26 mouse cellular contexts compared by ENCODE assay signal in genomic region chr11:55019711-55020110, GRCm38 (mm10). TPM values are rescaled to one million over a fixed set of nuclear protein-coding genes. Genes with fewer than 3 reads are reported as not detected.
A peak's percentile ranks its signal among the peaks of the same experiment; 100 is the strongest.
DNase-seq lines count a peak whose midpoint lies in the region; ATAC-seq and TF ChIP-seq lines count a peak whose summit lies in the region.
"Had no signal": no experiment of that assay in that cellular context is flagged by ENCODE, and none has a peak within 500 bp of the region (broad histone marks: within the 10 kb centered on the region; RNA-seq: fewer than 3 reads in every experiment).

No protein-coding gene starts in this region.

- no peak overlapping the region for H3K4me3 ChIP-seq in forebrain, embryonic 10.5 days
- H3K4me3 ChIP-seq in forebrain, embryonic 13.5 days, result no peak overlapping the region
- no peak overlapping the region for H3K4me3 ChIP-seq in heart, embryonic 13.5 days
- H3K4me3 ChIP-seq in layer of hippocampus, adult 2 months, result no peak overlapping the region
- H3K4me3 ChIP-seq in brown adipose tissue, adult 24 weeks (ENCODE audit: insufficient read depth, low read depth, low read length), result no peak overlapping the region
- H3K4me3 ChIP-seq: lung, embryonic 15.5 days; megakaryocyte, embryonic 14.5 days; midbrain, embryonic 12.5 days; neural tube, embryonic 13.5 days had no signal

- ATAC-seq in forebrain, embryonic 13.5 days, result no peak
- no peak for ATAC-seq in heart, embryonic 13.5 days (ENCODE audit: extremely low read depth, insufficient number of reproducible peaks, low FRiP score, low TSS enrichment)
- no peak for ATAC-seq in granulocyte monocyte progenitor cell, adult 5-6 weeks (replicated peaks; ENCODE audit: poor library complexity, severe bottlenecking)
- ATAC-seq: forebrain, embryonic 14.5 days; intestine, postnatal 0 days had no signal

- H3K27me3 ChIP-seq in forebrain, embryonic 10.5 days (ENCODE audit: poor library complexity, severe bottlenecking), result no peaks in the 10 kb centered on the region
- no peaks in the 10 kb centered on the region for H3K27me3 ChIP-seq in forebrain, embryonic 13.5 days
- H3K27me3 ChIP-seq in heart, embryonic 13.5 days (replicated peaks), result no peaks in the 10 kb centered on the region
- H3K27me3 ChIP-seq: lung, embryonic 15.5 days; midbrain, embryonic 12.5 days; neural tube, embryonic 13.5 days had no signal

- WGBS in forebrain, embryonic 10.5 days, result 85% methylated on average over 2 of the region's 2 CpGs
- WGBS in forebrain, embryonic 13.5 days, result 91% methylated on average over 2 of the region's 2 CpGs
- WGBS in heart, embryonic 13.5 days, result 70% methylated on average over 2 of the region's 2 CpGs

- H3K36me3 ChIP-seq in forebrain, embryonic 10.5 days (replicated peaks), result 0 out of 2 replicates have a peak, but pooled peaks cover 2% of the 10 kb centered on the region
- H3K36me3 ChIP-seq in forebrain, embryonic 13.5 days (ENCODE audit: poor library complexity, severe bottlenecking), result no peaks in the 10 kb centered on the region
- peaks cover 62% of the 10 kb centered on the region for H3K36me3 ChIP-seq in heart, embryonic 13.5 days
- H3K36me3 ChIP-seq: G1E; midbrain, embryonic 12.5 days had no signal

- no peak overlapping the region for H3K9ac ChIP-seq in forebrain, embryonic 13.5 days
- H3K9ac ChIP-seq in heart, embryonic 13.5 days, result peak overlapping the region; percentile 60
- H3K9ac ChIP-seq: hindbrain, embryonic 14.5 days; liver, embryonic 14.5 days; lung, embryonic 15.5 days; midbrain, embryonic 12.5 days; neural tube, embryonic 13.5 days had no signal

- DNase-seq in forebrain, embryonic 10.5 days (ENCODE audit: extremely low spot score, low spot score), result no peak
- DNase-seq in heart, postnatal 10 days, result no peak
- DNase-seq in layer of hippocampus, adult 2 months (ENCODE audit: low spot score in 2 of 2), result no peak
- DNase-seq in layer of hippocampus, adult 8-10 months (ENCODE audit: low spot score in 2 of 2), result no peak
- DNase-seq: adrenal gland, postnatal 25 days; cerebellum, adult 18-20 months; cerebellum, postnatal 10 days; gastrocnemius, postnatal 25 days; kidney, adult 9 months; kidney, postnatal 10 days; lung, postnatal 4 days; thymus, adult 2 months; thymus, postnatal 36 days had no signal

- no peak overlapping the region for H3K4me2 ChIP-seq in forebrain, embryonic 13.5 days
- H3K4me2 ChIP-seq in heart, embryonic 13.5 days, result no peak overlapping the region
- H3K4me2 ChIP-seq: hindbrain, embryonic 14.5 days; lung, embryonic 15.5 days; midbrain, embryonic 12.5 days; neural tube, embryonic 13.5 days had no signal

- no peaks in the 10 kb centered on the region for H3K9me3 ChIP-seq in forebrain, embryonic 10.5 days
- no peaks in the 10 kb centered on the region for H3K9me3 ChIP-seq in forebrain, embryonic 13.5 days (replicated peaks)
- no peaks in the 10 kb centered on the region for H3K9me3 ChIP-seq in heart, embryonic 13.5 days
- H3K9me3 ChIP-seq: G1E; lung, embryonic 15.5 days; megakaryocyte, embryonic 14.5 days; midbrain, embryonic 12.5 days; neural tube, embryonic 13.5 days had no signal

- no peak for TF ChIP-seq CTCF in layer of hippocampus, adult 2 months (conservative IDR thresholded peaks at IDR 0.05)

- H3K4me1 ChIP-seq in forebrain, embryonic 10.5 days, result peaks cover 47% of the 10 kb centered on the region
- H3K4me1 ChIP-seq in forebrain, embryonic 13.5 days, result peaks cover 48% of the 10 kb centered on the region
- H3K4me1 ChIP-seq in heart, embryonic 13.5 days, result peaks cover 98% of the 10 kb centered on the region
- peaks cover 58% of the 10 kb centered on the region for H3K4me1 ChIP-seq in brown adipose tissue, adult 24 weeks (ENCODE audit: control insufficient read depth, insufficient read depth, insufficient read length, low read length)

- H3K27ac ChIP-seq in forebrain, embryonic 10.5 days, result 0 out of 2 replicates have a peak overlapping the region, but pooled peaks have one; percentile 12
- no peak overlapping the region for H3K27ac ChIP-seq in forebrain, embryonic 13.5 days
- H3K27ac ChIP-seq in heart, embryonic 13.5 days (replicated peaks), result peak overlapping the region; percentile 87
- peak overlapping the region; percentile 47 for H3K27ac ChIP-seq in layer of hippocampus, adult 2 months
- H3K27ac ChIP-seq in brown adipose tissue, adult 24 weeks (replicated peaks; ENCODE audit: low read depth, low read length), result peak overlapping the region; percentile 94
- H3K27ac ChIP-seq: hindbrain, embryonic 14.5 days; liver, embryonic 14.5 days; lung, embryonic 15.5 days; midbrain, embryonic 12.5 days; neural tube, embryonic 13.5 days had no signal

- intact Hi-C loops in heart, postnatal 10 days (cut with DNase I), result no loop called here

RNA-seq across cellular contexts. Expression of gene Anxa6, which starts 13.5 kb away (rescaled TPM):
- polyA plus RNA-seq in forebrain, embryonic 10.5 days (2016; fragmentation: Nextera tagmentation; extraction: Ambion mirVana), result 35.4 and 38.9 TPM in 2 replicates
- 28.2 and 29.6 TPM in 2 replicates for polyA plus RNA-seq in forebrain, embryonic 13.5 days (2015; fragmentation: Nextera tagmentation; extraction: Ambion mirVana)
- polyA plus RNA-seq in heart, embryonic 13.5 days (2015; fragmentation: Nextera tagmentation; extraction: Ambion mirVana), result 315 and 354 TPM in 2 replicates
- 100 to 1,000 TPM; 319 to 333 TPM for total RNA-seq in heart, postnatal 10 days (2021)
- 100 to 1,000 TPM; 100 to 103 TPM for total RNA-seq in layer of hippocampus, adult 2 months (2021)
- total RNA-seq in layer of hippocampus, adult 8-10 months (2022), result 10 to 100 TPM; 85.6 to 95.3 (median 89.4) TPM
- 212 and 213 TPM in 2 replicates for polyA plus RNA-seq in brown adipose tissue, adult 24 weeks (2012; ENCODE audit: insufficient read depth, insufficient read length, missing spikeins)
- 61.0 and 65.6 TPM in 2 replicates for total RNA-seq in granulocyte monocyte progenitor cell, adult 5-6 weeks (2014; fragmentation: Nextera tagmentation)
- total RNA-seq in granulocyte monocyte progenitor cell, adult 5-6 weeks (2017), result 70.8 and 77.7 TPM in 2 replicates

RNA-seq across cellular contexts. Expression of gene Tnip1, which starts 57.0 kb away (rescaled TPM):
- polyA plus RNA-seq in forebrain, embryonic 10.5 days (2016; fragmentation: Nextera tagmentation; extraction: Ambion mirVana), result 8.8 and 10.0 TPM in 2 replicates
- 10.4 and 10.8 TPM in 2 replicates for polyA plus RNA-seq in forebrain, embryonic 13.5 days (2015; fragmentation: Nextera tagmentation; extraction: Ambion mirVana)
- 18.6 and 21.2 TPM in 2 replicates for polyA plus RNA-seq in heart, embryonic 13.5 days (2015; fragmentation: Nextera tagmentation; extraction: Ambion mirVana)
- 10 to 100 TPM; 33.4 to 37.1 TPM for total RNA-seq in heart, postnatal 10 days (2021)
- 10 to 100 TPM; 33.0 to 33.1 TPM for total RNA-seq in layer of hippocampus, adult 2 months (2021)
- total RNA-seq in layer of hippocampus, adult 8-10 months (2022), result 10 to 100 TPM; 31.4 to 34.3 (median 33.9) TPM
- polyA plus RNA-seq in brown adipose tissue, adult 24 weeks (2012; ENCODE audit: insufficient read depth, insufficient read length, missing spikeins), result 16.0 and 16.9 TPM in 2 replicates
- total RNA-seq in granulocyte monocyte progenitor cell, adult 5-6 weeks (2014; fragmentation: Nextera tagmentation), result 27.7 and 48.9 TPM in 2 replicates
- 25.3 and 28.0 TPM in 2 replicates for total RNA-seq in granulocyte monocyte progenitor cell, adult 5-6 weeks (2017)

RNA-seq across cellular contexts. Expression of gene Ccdc69, which starts 58.2 kb away (rescaled TPM):
- polyA plus RNA-seq in forebrain, embryonic 10.5 days (2016; fragmentation: Nextera tagmentation; extraction: Ambion mirVana), result 0.25 and 0.73 TPM in 2 replicates
- polyA plus RNA-seq in forebrain, embryonic 13.5 days (2015; fragmentation: Nextera tagmentation; extraction: Ambion mirVana), result 0.23 and 0.43 TPM in 2 replicates
- polyA plus RNA-seq in heart, embryonic 13.5 days (2015; fragmentation: Nextera tagmentation; extraction: Ambion mirVana), result 18.8 and 20.8 TPM in 2 replicates
- 10 to 100 TPM in 1 of 2 experiments, 1 to 10 TPM in 1; 9.2 to 11.5 TPM for total RNA-seq in heart, postnatal 10 days (2021)
- under 1 TPM in 1 of 2 experiments, not detected in 1; 0.42 TPM for total RNA-seq in layer of hippocampus, adult 2 months (2021)
- 1 to 10 TPM in 1 of 4 experiments, under 1 TPM in 3; 0.32 to 1.1 (median 0.75) TPM for total RNA-seq in layer of hippocampus, adult 8-10 months (2022)
- 42.5 and 46.3 TPM in 2 replicates for polyA plus RNA-seq in brown adipose tissue, adult 24 weeks (2012; ENCODE audit: insufficient read depth, insufficient read length, missing spikeins)
- 16.8 and 18.9 TPM in 2 replicates for total RNA-seq in granulocyte monocyte progenitor cell, adult 5-6 weeks (2014; fragmentation: Nextera tagmentation)
- total RNA-seq in granulocyte monocyte progenitor cell, adult 5-6 weeks (2017), result 21.1 and 22.7 TPM in 2 replicates
- total RNA-seq: G1E had no signal
- polyA plus RNA-seq: G1E; midbrain, embryonic 12.5 days had no signal

Comparison
In these comparisons a context has a peak if more than half of its experiments do, and no peak if none do; other contexts are left out.
1. RNA of gene Ccdc69, which starts 58.2 kb away (total RNA-seq): 16.8 to 22.7 TPM in granulocyte monocyte progenitor cell, adult 5-6 weeks and 9.2 to 11.5 TPM in heart, postnatal 10 days; 0.32 to 1.1 TPM in layer of hippocampus, adult 8-10 months and 0.42 TPM in layer of hippocampus, adult 2 months; every median in the first group is over 4 times any median in the second.